Mouse (Mus musculus) MEL (cell line): ENCODE measurements around the gene Olfr1387. TPM values are rescaled to one million over a fixed set of nuclear protein-coding genes. Genes with fewer than 3 reads are reported as not detected.
"Not testable (repeated sequence)": the region's sequence is repeated elsewhere in the genome, so short reads cannot be mapped to it uniquely, and the experiment has no call there.

ENCODE experiments used
- DNase-seq: peaks from one replicate; pipeline ENCODE4 v3.0.0; 2011; ENCODE audit warnings: low read depth, low spot score
- H3K27ac ChIP-seq: 2 replicates; pipeline ENCODE4 v1.5.1; 2012; ENCODE audit warnings: low read depth, mild to moderate bottlenecking, control low read depth, low read length, moderate library complexity; ENCODE audit not compliant: control insufficient read depth
- H3K27me3 ChIP-seq, 2 experiments: fragments of 150-350 bp in 1 of 2; sonication (generic) in 1 of 2; 2 replicates each; pipeline ENCODE4 v1.6.1; 2012; ENCODE audit warnings: low read length in 2 of 2, mild to moderate bottlenecking in 2 of 2, improper control_type of control experiment in 1 of 2, moderate library complexity in 1 of 2; ENCODE audit not compliant: insufficient read depth in 2 of 2, control insufficient read depth in 1 of 2
- H3K36me3 ChIP-seq, 2 experiments: 2 replicates each; pipeline ENCODE4 v1.6.1; 2012 to 2014; ENCODE audit warnings: low read length in 2 of 2, improper control_type of control experiment in 1 of 2, inconsistent platforms in 1 of 2, mild to moderate bottlenecking in 1 of 2; ENCODE audit not compliant: insufficient read depth in 2 of 2, control insufficient read depth in 1 of 2
- H3K4me1 ChIP-seq, 2 experiments: fragments of 150-350 bp in 1 of 2; sonication (generic) in 1 of 2; 2 replicates each; pipeline ENCODE4 v1.6.1; 2012; ENCODE audit warnings: low read length in 2 of 2, improper control_type of control experiment in 1 of 2, mild to moderate bottlenecking in 1 of 2; ENCODE audit not compliant: insufficient read depth in 2 of 2, control insufficient read depth in 1 of 2
- H3K4me3 ChIP-seq, 2 experiments: fragments of 150-350 bp in 1 of 2; sonication (generic) in 1 of 2; 2 replicates each; pipeline ENCODE4 v1.5.1; 2012; ENCODE audit warnings: low read depth in 2 of 2, low read length in 2 of 2, mild to moderate bottlenecking in 2 of 2, moderate library complexity in 2 of 2, control low read depth in 1 of 2, improper control_type of control experiment in 1 of 2; ENCODE audit not compliant: control insufficient read depth in 1 of 2, insufficient read depth in 1 of 2
- H3K79me2 ChIP-seq: 2 replicates; pipeline ENCODE4 v1.6.1; 2012; ENCODE audit warnings: mild to moderate bottlenecking, low read length, moderate library complexity; ENCODE audit not compliant: control insufficient read depth, poor library complexity, insufficient read depth
- H3K9ac ChIP-seq: 2 replicates; pipeline ENCODE4 v1.6.1; 2012; ENCODE audit warnings: low read depth, mild to moderate bottlenecking, control low read depth, low read length, moderate library complexity; ENCODE audit not compliant: control insufficient read depth, poor library complexity, severe bottlenecking
- H3K9me3 ChIP-seq: fragments of 150-350 bp; sonication (generic); replicated peaks from 2 replicates; pipeline ENCODE4 v1.6.1; 2012; ENCODE audit warnings: mild to moderate bottlenecking, low read length, improper control_type of control experiment, moderate library complexity; ENCODE audit not compliant: insufficient read depth
- CTCF ChIP-seq, 3 experiments: IDR thresholded peaks in 2 of 3; conservative IDR thresholded peaks in 1 of 3; 2 replicates each; pipeline ENCODE4 v1.5.1; 2011 to 2012; ENCODE audit warnings: low read length in 3 of 3, low read depth in 2 of 3, mild to moderate bottlenecking in 2 of 3, improper control_type of control experiment in 1 of 3, inconsistent platforms in 1 of 3, mixed read lengths in 1 of 3, moderate library complexity in 1 of 3; ENCODE audit not compliant: control insufficient read depth in 1 of 3, insufficient read depth in 1 of 3, poor library complexity in 1 of 3, severe bottlenecking in 1 of 3
- E2F4 ChIP-seq: IDR thresholded peaks from 2 replicates; pipeline ENCODE4 v1.6.1; 2011; ENCODE audit warnings: low read depth, low read length, improper control_type of control experiment, borderline replicate concordance
- EP300 ChIP-seq, 2 experiments: IDR thresholded peaks; 2 replicates each; pipeline ENCODE4 v1.6.1; 2011; ENCODE audit warnings: improper control_type of control experiment in 2 of 2, low read length in 2 of 2, low read depth in 1 of 2, mild to moderate bottlenecking in 1 of 2
- JUND ChIP-seq: IDR thresholded peaks from 2 replicates; pipeline ENCODE4 v1.6.1; 2011; ENCODE audit warnings: low read depth, mild to moderate bottlenecking, improper control_type of control experiment, low read length
- KAT2A ChIP-seq: conservative IDR thresholded peaks from 2 replicates; pipeline ENCODE4 v1.6.1; 2012; ENCODE audit warnings: low read depth, low read length, improper control_type of control experiment, inconsistent platforms
- MAX ChIP-seq: IDR thresholded peaks from 2 replicates; pipeline ENCODE4 v1.6.1; 2011; ENCODE audit warnings: low read length, improper control_type of control experiment
- MEF2A ChIP-seq: IDR thresholded peaks from 2 replicates; pipeline ENCODE4 v1.6.1; 2014; ENCODE audit warnings: low read depth, mild to moderate bottlenecking, inconsistent platforms, low read length, improper control_type of control experiment; ENCODE audit not compliant: poor library complexity, insufficient replicate concordance, severe bottlenecking; ENCODE audit errors: extremely low read depth
- MXI1 ChIP-seq: IDR thresholded peaks from 2 replicates; pipeline ENCODE4 v1.6.1; 2011; ENCODE audit warnings: mild to moderate bottlenecking, low read depth, low read length, improper control_type of control experiment
- NRF1 ChIP-seq: IDR thresholded peaks from 2 replicates; pipeline ENCODE4 v1.6.1; 2014; ENCODE audit warnings: low read depth, mild to moderate bottlenecking, inconsistent platforms, low read length, improper control_type of control experiment, moderate library complexity; ENCODE audit not compliant: poor library complexity, insufficient read depth, severe bottlenecking
- POLR2A ChIP-seq, 2 experiments: IDR thresholded peaks; 2 replicates each; pipeline ENCODE4 v1.6.1; 2011 to 2012; ENCODE audit warnings: low read length in 2 of 2, mild to moderate bottlenecking in 2 of 2, control low read depth in 1 of 2, improper control_type of control experiment in 1 of 2, low read depth in 1 of 2, moderate library complexity in 1 of 2; ENCODE audit not compliant: control insufficient read depth in 1 of 2, insufficient read depth in 1 of 2, poor library complexity in 1 of 2
- POLR2AphosphoS2 ChIP-seq: IDR thresholded peaks from 2 replicates; pipeline ENCODE4 v1.6.1; 2011; ENCODE audit warnings: low read length, improper control_type of control experiment
- POLR2AphosphoS5 ChIP-seq: IDR thresholded peaks from 2 replicates; pipeline ENCODE4 v1.6.1; 2012; ENCODE audit warnings: low read depth, borderline replicate concordance, mild to moderate bottlenecking, inconsistent platforms, low read length, moderate library complexity, mixed read lengths
- RCOR1 ChIP-seq: IDR thresholded peaks from 2 replicates; pipeline ENCODE4 v1.6.1; 2012; ENCODE audit warnings: low read depth, mild to moderate bottlenecking, inconsistent platforms, low read length, improper control_type of control experiment
- TBP ChIP-seq: IDR thresholded peaks from 2 replicates; pipeline ENCODE4 v1.8.0; 2011; ENCODE audit warnings: low read depth, low read length, improper control_type of control experiment
- ZC3H11A ChIP-seq: IDR thresholded peaks from 2 replicates; pipeline ENCODE4 v1.6.1; 2012; ENCODE audit warnings: low read depth, mild to moderate bottlenecking, inconsistent platforms, low read length, improper control_type of control experiment
- ZKSCAN1 ChIP-seq: IDR thresholded peaks from 2 replicates; pipeline ENCODE4 v1.6.1; 2012; ENCODE audit warnings: low read depth, mild to moderate bottlenecking, inconsistent platforms, low read length, improper control_type of control experiment, moderate library complexity
- polyA plus RNA-seq, 2 experiments: library from polyadenylated mRNA; stranded (reverse) in 1 of 2; unstranded in 1 of 2; fragments of >175 nt in 1 of 2; fragments of >200 nt in 1 of 2; gene quantifications; 2 replicates each; pipeline versions ENCODE4 v1.2.1 to v1.2.4; 2012; ENCODE audit warnings: low replicate concordance in 2 of 2, low read depth in 1 of 2; ENCODE audit not compliant: insufficient read length in 2 of 2, insufficient read depth in 1 of 2, missing spikeins in 1 of 2
- total RNA-seq: library from RNA; depleted of rRNA; stranded (reverse); fragments of 300-350 nt; gene quantifications from 2 replicates; pipeline ENCODE4 v1.2.3, GENCODE M21; 2012

Gene Olfr1387
- total and polyA plus RNA-seq, 3 experiments, result not detected

GRCm38 (mm10) chr11:49436411-49436810, 18.7 kb upstream of the Olfr1387 start, which contains the start of gene Olfr1388:
Olfr1388 (plus strand) TSS chr11:49436624.
- TF ChIP-seq ZC3H11A (no peak), NRF1 (no peak), E2F4 (no peak), POLR2A (IDR thresholded peaks at IDR 0.05; ENCODE audit: control insufficient read depth in 1 of 2, insufficient read depth in 1 of 2, low read depth in 1 of 2, low read length in 2 of 2, poor library complexity in 1 of 2) (no peak), POLR2AphosphoS5 (no peak), TBP (no peak), ZKSCAN1 (no peak), RCOR1 (no peak), MAX (no peak)
- Histone ChIP-seq H3K4me3 (no peak within 1 kb of the TSS), H3K9me3 (no peaks in the 10 kb centered on the region), H3K9ac (no peak within 1 kb of the TSS), H3K27me3 (no peaks in the 10 kb centered on the region; a peak in 1 of 4 replicates), H3K79me2 (no peaks in the 10 kb centered on the region), H3K36me3 (no peaks in the 10 kb centered on the region), H3K27ac (no peak within 1 kb of the TSS), H3K4me1 (no peaks in the 10 kb centered on the region)
- no peak for DNase-seq

- not testable (repeated sequence) for H3K36me3 ChIP-seq, H3K27me3 ChIP-seq, H3K4me1 ChIP-seq, DNase-seq, H3K9me3 ChIP-seq, H3K79me2 ChIP-seq, H3K9ac ChIP-seq, H3K4me3 ChIP-seq, H3K27ac ChIP-seq
Measured at GRCm38 (mm10) chr11:49464746-49465145, 9.6 kb downstream of the Olfr1387 start, which contains the start of gene Olfr1386. Olfr1386 (plus strand) TSS chr11:49465046.

GRCm38 (mm10) chr11:49485973-49486372, 30.8 kb downstream of the Olfr1387 start:
- no peak overlapping the region for H3K4me3 ChIP-seq
- no peak overlapping the region for H3K27ac ChIP-seq
- DNase-seq, result no peak
- no peaks in the 10 kb centered on the region for H3K79me2 ChIP-seq
- peaks cover 0 to 2% of the 10 kb centered on the region in 2 experiments; a peak in 1 of 4 replicates for H3K27me3 ChIP-seq
- H3K9me3 ChIP-seq, result no peaks in the 10 kb centered on the region
- TF ChIP-seq ZC3H11A (no peak), POLR2AphosphoS2 (no peak), EP300 (IDR thresholded peaks at IDR 0.05; ENCODE audit: low read depth in 1 of 2, low read length in 2 of 2) (no peak), MXI1 (no peak), JUND (no peak), MEF2A (no peak), CTCF (IDR thresholded peaks at IDR 0.05 in 2 of 3, conservative IDR thresholded peaks at IDR 0.05 in 1 of 3; ENCODE audit: control insufficient read depth in 1 of 3, insufficient read depth in 1 of 3, low read depth in 2 of 3, low read length in 3 of 3, poor library complexity in 1 of 3, severe bottlenecking in 1 of 3) (no peak), KAT2A (no peak), ZKSCAN1 (no peak)
- no peak overlapping the region for H3K9ac ChIP-seq
- H3K4me1 ChIP-seq, result no peaks in the 10 kb centered on the region
- H3K36me3 ChIP-seq, result no peaks in the 10 kb centered on the region

GRCm38 (mm10) chr11:49488770-49489169, 33.6 kb downstream of the Olfr1387 start, which contains the start of gene Olfr1385:
Olfr1385 (plus strand) TSS chr11:49489070.
- not testable (repeated sequence) for H3K27ac ChIP-seq, DNase-seq, H3K9me3 ChIP-seq, H3K9ac ChIP-seq, H3K4me1 ChIP-seq, H3K36me3 ChIP-seq, H3K4me3 ChIP-seq, H3K27me3 ChIP-seq, H3K79me2 ChIP-seq
